Mouse (Mus musculus): ENCODE results near the gene Ddx3x. TPM values are rescaled to one million over a fixed set of nuclear protein-coding genes. Genes with fewer than 3 reads are reported as not detected.
"Not testable (repeated sequence)": the region's sequence is repeated elsewhere in the genome, so short reads cannot be mapped to it uniquely, and the experiment has no call there.

The Ddx3x gene
- polyA plus RNA-seq (2015; fragmentation: Nextera tagmentation; extraction: Ambion mirVana), result 115 TPM in 2 replicates

DNA sequence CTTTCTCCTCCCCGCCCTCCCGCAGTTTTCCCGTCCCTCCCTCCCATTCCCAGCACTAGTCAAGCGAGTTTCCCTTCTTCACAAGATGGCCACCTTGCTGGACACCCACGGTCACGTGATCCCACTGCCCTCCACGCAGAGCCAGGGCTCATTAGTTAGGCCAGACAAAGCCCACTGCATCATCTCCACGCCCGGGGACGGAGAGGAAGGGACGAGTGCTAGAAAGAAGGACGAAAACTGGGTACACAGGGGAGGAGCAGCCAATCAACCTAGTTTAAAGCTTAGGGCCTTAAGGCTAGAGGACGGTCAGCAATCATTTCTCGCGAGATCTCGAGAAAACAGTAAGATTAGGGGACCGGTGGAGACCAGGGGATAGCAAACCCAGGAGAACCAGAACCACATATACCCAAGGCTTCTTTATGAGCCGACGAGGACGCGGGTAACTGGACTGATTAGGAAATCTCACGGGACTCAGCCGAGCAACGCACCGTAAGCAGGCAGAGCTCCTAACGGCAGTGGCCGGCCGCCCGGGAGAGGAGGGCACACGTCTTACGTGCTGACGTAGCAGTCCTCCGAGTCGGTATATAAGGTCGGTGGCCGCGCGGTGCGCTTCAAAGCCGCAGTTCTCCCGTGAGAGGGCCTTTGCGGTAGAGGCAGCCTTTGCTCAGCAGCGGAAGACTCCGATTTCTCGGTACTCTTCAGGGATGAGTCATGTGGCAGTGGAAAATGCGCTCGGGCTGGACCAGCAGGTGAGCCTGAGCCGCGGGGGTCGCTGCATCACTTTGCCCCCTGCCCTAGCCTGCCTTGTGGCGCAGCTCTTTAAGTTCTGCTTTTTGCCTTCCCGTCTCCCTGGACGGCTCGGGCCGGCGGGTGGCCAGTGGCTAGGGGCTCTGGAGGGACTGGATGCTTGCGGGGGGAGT is at the start of gene Ddx3x:
Ddx3x (plus strand) TSS at position 562 of the 920 bp plus-strand sequence.
- Histone ChIP-seq H3K27me3 (ENCODE audit: control insufficient read depth, insufficient read depth, low read depth, low read length) (no peaks in the 10 kb centered on the region), H3K36me3 (ENCODE audit: control insufficient read depth, insufficient read depth, low read length) (no peaks in the 10 kb centered on the region; the same call in 1 of the 2 replicates), H3K4me1 (replicated peaks; ENCODE audit: control insufficient read depth, insufficient read depth, low read length) (peaks cover 6% of the 10 kb centered on the region; the same call in 1 of the 2 replicates), H3K4me3 (ENCODE audit: low read length) (peak within 1 kb of the TSS; percentile 87), H3K4me2 (ENCODE audit: low read depth, low read length) (peak within 1 kb of the TSS; percentile 80), H3K9ac (ENCODE audit: low read length) (peak within 1 kb of the TSS; percentile 100), H3K9me3 (ENCODE audit: control insufficient read depth, low read length) (no peaks in the 10 kb centered on the region), H3K27ac (ENCODE audit: low read length) (peak within 1 kb of the TSS; percentile 100)
- WGBS, result under 1% methylated on average over 53 of the region's 57 CpGs
- ATAC-seq (ENCODE audit: low read depth), result peak; percentile 95

GRCm38 (mm10) chrX:13231243-13231642 is 49.5 kb upstream of the Ddx3x start:
- ATAC-seq (ENCODE audit: low read depth), result no peak
- Histone ChIP-seq H3K27me3 (ENCODE audit: control insufficient read depth, insufficient read depth, low read depth, low read length) (peaks cover 3% of the 10 kb centered on the region; the same call in 1 of the 2 replicates), H3K9ac (ENCODE audit: low read length) (peak overlapping the region; percentile 60), H3K4me3 (ENCODE audit: low read length) (peak overlapping the region; percentile 52), H3K9me3 (ENCODE audit: control insufficient read depth, low read length) (no peaks in the 10 kb centered on the region), H3K4me2 (ENCODE audit: low read depth, low read length) (peak overlapping the region; percentile 50), H3K36me3 (ENCODE audit: control insufficient read depth, insufficient read depth, low read length) (no peaks in the 10 kb centered on the region), H3K4me1 (replicated peaks; ENCODE audit: control insufficient read depth, insufficient read depth, low read length) (no peaks in the 10 kb centered on the region), H3K27ac (ENCODE audit: low read length) (peak overlapping the region; percentile 72)
- 29% methylated on average over 9 of the region's 9 CpGs for WGBS

DNA sequence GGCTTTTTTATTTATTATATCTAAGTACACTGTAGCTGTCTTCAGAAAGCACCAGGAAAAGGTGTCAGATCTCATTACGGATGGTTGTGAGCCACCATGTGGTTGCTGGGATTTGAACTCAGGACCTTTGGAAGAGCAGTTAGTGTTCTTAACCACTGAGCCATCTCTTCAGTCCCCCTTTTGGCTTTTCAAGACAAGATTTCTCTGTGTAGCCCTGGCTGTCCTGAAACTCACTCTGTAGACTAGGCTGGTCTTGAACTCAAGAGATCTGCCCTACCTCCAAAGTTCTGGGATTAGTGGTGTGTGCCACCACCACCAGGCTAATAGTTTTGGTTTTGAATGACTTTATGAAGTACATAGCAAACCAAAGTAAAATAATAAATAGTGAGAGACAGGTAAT is 47.9 kb upstream of the Ddx3x start:
- not testable (repeated sequence) for H3K27me3 ChIP-seq (ENCODE audit: control insufficient read depth, insufficient read depth, low read depth, low read length); ATAC-seq (ENCODE audit: low read depth); H3K4me2 ChIP-seq (ENCODE audit: low read depth, low read length); H3K4me1 ChIP-seq (replicated peaks; ENCODE audit: control insufficient read depth, insufficient read depth, low read length); H3K9me3 ChIP-seq (ENCODE audit: control insufficient read depth, low read length); H3K9ac ChIP-seq (ENCODE audit: low read length); H3K36me3 ChIP-seq (ENCODE audit: control insufficient read depth, insufficient read depth, low read length); H3K27ac ChIP-seq (ENCODE audit: low read length); H3K4me3 ChIP-seq (ENCODE audit: low read length)
- WGBS, result 91% methylated on average over 1 of the region's 1 CpGs

- H3K27me3 ChIP-seq (ENCODE audit: control insufficient read depth, insufficient read depth, low read depth, low read length), result peaks cover 8% of the 10 kb centered on the region; the same call in 1 of the 2 replicates
- H3K36me3 ChIP-seq (ENCODE audit: control insufficient read depth, insufficient read depth, low read length), result no peaks in the 10 kb centered on the region
- H3K4me2 ChIP-seq (ENCODE audit: low read depth, low read length), result no peak overlapping the region
- ATAC-seq (ENCODE audit: low read depth), result no peak
- H3K27ac ChIP-seq (ENCODE audit: low read length), result no peak overlapping the region
- H3K9ac ChIP-seq (ENCODE audit: low read length), result no peak overlapping the region
- no peak overlapping the region for H3K4me3 ChIP-seq (ENCODE audit: low read length)
- H3K9me3 ChIP-seq (ENCODE audit: control insufficient read depth, low read length), result no peaks in the 10 kb centered on the region
- H3K4me1 ChIP-seq (replicated peaks; ENCODE audit: control insufficient read depth, insufficient read depth, low read length), result no peaks in the 10 kb centered on the region
- 73% methylated on average over 2 of the region's 2 CpGs for WGBS
These were observed 47.1 kb upstream of the Ddx3x start for GRCm38 (mm10) chrX:13233631-13234030.

DNA sequence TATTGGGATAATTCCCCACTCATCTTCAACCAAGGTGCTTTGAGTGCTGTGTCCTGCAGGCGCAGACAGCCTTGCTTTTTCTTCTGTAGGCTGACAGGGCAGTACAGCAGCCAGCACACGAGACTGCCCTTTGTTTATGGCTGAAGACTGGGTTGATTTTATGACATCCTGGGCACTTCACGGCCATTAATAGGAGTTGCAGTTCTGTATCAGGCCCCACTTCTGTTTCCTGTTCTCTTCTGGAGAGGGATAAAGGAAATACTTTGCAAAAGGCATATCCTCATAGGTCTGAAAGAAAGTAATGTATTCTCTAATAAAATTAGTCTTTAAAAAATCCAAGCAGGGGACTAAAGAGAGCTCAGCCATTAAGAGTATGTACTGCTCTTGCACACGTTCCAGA is 46.1 kb upstream of the Ddx3x start:
- H3K27me3 ChIP-seq (ENCODE audit: control insufficient read depth, insufficient read depth, low read depth, low read length), result peaks cover 8% of the 10 kb centered on the region; the same call in 1 of the 2 replicates
- WGBS, result 50% methylated on average over 4 of the region's 4 CpGs
- no peak overlapping the region for H3K4me3 ChIP-seq (ENCODE audit: low read length)
- no peak for ATAC-seq (ENCODE audit: low read depth)
- H3K4me1 ChIP-seq (replicated peaks; ENCODE audit: control insufficient read depth, insufficient read depth, low read length), result no peaks in the 10 kb centered on the region
- no peaks in the 10 kb centered on the region for H3K9me3 ChIP-seq (ENCODE audit: control insufficient read depth, low read length)
- no peak overlapping the region for H3K4me2 ChIP-seq (ENCODE audit: low read depth, low read length)
- H3K9ac ChIP-seq (ENCODE audit: low read length), result no peak overlapping the region
- no peaks in the 10 kb centered on the region for H3K36me3 ChIP-seq (ENCODE audit: control insufficient read depth, insufficient read depth, low read length)
- no peak overlapping the region for H3K27ac ChIP-seq (ENCODE audit: low read length)

GRCm38 (mm10) chrX:13236100-13236568 is 44.6 kb upstream of the Ddx3x start:
- H3K27me3 ChIP-seq (ENCODE audit: control insufficient read depth, insufficient read depth, low read depth, low read length), result peaks cover 8% of the 10 kb centered on the region; the same call in 1 of the 2 replicates
- no peak for ATAC-seq (ENCODE audit: low read depth)
- H3K9ac ChIP-seq (ENCODE audit: low read length), result no peak overlapping the region
- no peak overlapping the region for H3K27ac ChIP-seq (ENCODE audit: low read length)
- 0 out of 2 replicates have a peak, but pooled peaks cover 2% of the 10 kb centered on the region for H3K4me1 ChIP-seq (replicated peaks; ENCODE audit: control insufficient read depth, insufficient read depth, low read length)
- no peak overlapping the region for H3K4me2 ChIP-seq (ENCODE audit: low read depth, low read length)
- 34% methylated on average over 2 of the region's 2 CpGs for WGBS
- no peaks in the 10 kb centered on the region for H3K9me3 ChIP-seq (ENCODE audit: control insufficient read depth, low read length)
- H3K36me3 ChIP-seq (ENCODE audit: control insufficient read depth, insufficient read depth, low read length), result no peaks in the 10 kb centered on the region
- H3K4me3 ChIP-seq (ENCODE audit: low read length), result no peak overlapping the region

DNA sequence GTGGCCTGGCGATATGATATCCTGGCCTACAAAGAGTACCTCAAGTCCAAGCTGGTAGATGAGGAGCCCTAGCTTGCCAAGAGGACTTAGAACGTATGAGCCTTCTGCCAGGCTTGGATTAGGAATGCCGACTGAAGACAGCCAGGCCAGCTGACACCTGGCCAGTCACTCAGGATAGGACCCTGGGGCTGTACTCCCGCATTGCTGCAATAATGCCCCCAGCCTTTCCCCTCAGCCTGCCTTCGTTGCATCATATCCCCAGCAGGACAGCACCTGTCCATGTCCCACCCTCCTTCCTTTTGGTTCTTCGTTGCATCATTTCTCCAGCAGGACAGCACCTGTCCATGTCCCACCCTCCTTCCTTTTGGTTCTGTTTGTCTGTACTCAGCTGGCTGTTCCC is 41.3 kb upstream of the Ddx3x start:
- no peak for ATAC-seq (ENCODE audit: low read depth)
- H3K4me1 ChIP-seq (replicated peaks; ENCODE audit: control insufficient read depth, insufficient read depth, low read length), result peaks cover 4% of the 10 kb centered on the region; the same call in 1 of the 2 replicates
- H3K4me2 ChIP-seq (ENCODE audit: low read depth, low read length), result no peak overlapping the region
- peaks cover 8% of the 10 kb centered on the region for H3K27me3 ChIP-seq (ENCODE audit: control insufficient read depth, insufficient read depth, low read depth, low read length)
- no peaks in the 10 kb centered on the region for H3K36me3 ChIP-seq (ENCODE audit: control insufficient read depth, insufficient read depth, low read length)
- WGBS, result 85% methylated on average over 6 of the region's 6 CpGs
- no peak overlapping the region for H3K9ac ChIP-seq (ENCODE audit: low read length)
- no peak overlapping the region for H3K27ac ChIP-seq (ENCODE audit: low read length)
- H3K4me3 ChIP-seq (ENCODE audit: low read length), result no peak overlapping the region
- H3K9me3 ChIP-seq (ENCODE audit: control insufficient read depth, low read length), result no peaks in the 10 kb centered on the region

GRCm38 (mm10) chrX:13240646-13241425 is 39.9 kb upstream of the Ddx3x start:
- WGBS, result 27% methylated on average over 11 of the region's 11 CpGs

More at GRCm38 (mm10) chrX:13240646-13241425, 39.9 kb upstream of the Ddx3x start:
- Histone ChIP-seq H3K4me1 (replicated peaks; ENCODE audit: control insufficient read depth, insufficient read depth, low read length) (peaks cover 6% of the 10 kb centered on the region; the same call in 1 of the 2 replicates), H3K9ac (ENCODE audit: low read length) (peak overlapping the region; percentile 71), H3K36me3 (ENCODE audit: control insufficient read depth, insufficient read depth, low read length) (no peaks in the 10 kb centered on the region), H3K4me2 (ENCODE audit: low read depth, low read length) (peak overlapping the region; percentile 61), H3K9me3 (ENCODE audit: control insufficient read depth, low read length) (no peaks in the 10 kb centered on the region), H3K4me3 (ENCODE audit: low read length) (no peak overlapping the region), H3K27ac (ENCODE audit: low read length) (peak overlapping the region; percentile 98), H3K27me3 (ENCODE audit: control insufficient read depth, insufficient read depth, low read depth, low read length) (peaks cover 5% of the 10 kb centered on the region)
- no peak for ATAC-seq (ENCODE audit: low read depth)

Data from lung, embryonic 16.5 days (tissue).